Mouse (Mus musculus) lung, postnatal 4 days (tissue): ENCODE results near the gene Gm17631.
"Not testable (repeated sequence)": the region's sequence is repeated elsewhere in the genome, so short reads cannot be mapped to it uniquely, and the experiment has no call there.

Experiments used
- DNase-seq, 2 experiments: peaks; one replicate each; pipeline ENCODE4 v3.0.0; 2021

Gene Gm17631

DNA sequence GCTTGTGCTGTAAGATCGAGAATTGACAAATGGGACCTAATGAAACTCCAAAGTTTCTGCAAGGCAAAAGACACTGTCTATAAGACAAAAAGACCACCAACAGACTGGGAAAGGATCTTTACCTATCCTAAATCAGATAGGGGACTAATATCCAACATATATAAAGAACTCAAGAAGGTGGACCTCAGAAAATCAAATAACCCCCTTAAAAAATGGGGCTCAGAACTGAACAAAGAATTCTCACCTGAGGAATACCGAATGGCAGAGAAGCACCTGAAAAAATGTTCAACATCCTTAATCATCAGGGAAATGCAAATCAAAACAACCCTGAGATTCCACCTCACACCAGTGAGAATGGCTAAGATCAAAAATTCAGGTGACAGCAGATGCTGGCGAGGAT, at the start of gene Gm17631:
Gene Gm17631 (plus strand): TSS at position 301 of the 400 bp plus-strand sequence.
- DNase-seq = not testable (repeated sequence)

DNA sequence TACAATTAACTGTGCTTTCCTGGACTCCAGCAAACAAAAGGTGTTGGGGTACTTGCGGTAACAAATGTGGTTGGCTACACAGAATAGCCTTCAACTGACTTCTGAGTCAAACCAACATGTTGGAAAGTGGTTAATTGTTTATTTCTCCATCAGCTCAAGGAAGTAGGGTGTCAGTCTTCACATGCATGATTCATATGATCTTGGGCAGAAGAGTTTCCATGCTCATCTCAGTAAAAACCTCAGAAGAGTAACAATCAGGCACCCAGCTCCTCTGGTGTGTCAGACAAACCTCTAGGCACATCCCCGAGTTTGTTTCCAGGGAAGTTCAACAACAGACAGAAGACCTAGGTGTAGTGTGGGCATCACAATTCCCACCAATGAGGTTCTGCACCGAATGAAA, 44.7 kb upstream of the Gm17631 start:
- DNase-seq = no peak

DNA sequence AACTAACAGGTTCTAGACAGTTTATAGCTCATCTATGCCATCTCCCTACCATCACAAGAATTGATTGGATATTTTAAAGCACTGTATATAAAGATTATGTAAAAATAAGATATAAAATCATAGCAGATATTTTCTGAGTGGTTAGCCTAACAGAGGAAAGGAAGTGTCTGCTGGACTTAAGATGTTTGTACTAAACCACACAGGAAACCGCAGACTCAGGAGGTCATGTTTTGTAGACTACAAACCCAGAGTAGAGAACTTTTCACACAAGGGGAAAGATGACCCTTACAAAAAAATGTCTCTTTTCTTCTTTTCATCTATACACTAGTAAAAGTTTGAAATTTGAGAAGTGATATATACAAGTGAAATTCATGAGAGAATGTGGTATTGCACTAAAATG, 38.4 kb upstream of the Gm17631 start:
- DNase-seq = no peak

DNA sequence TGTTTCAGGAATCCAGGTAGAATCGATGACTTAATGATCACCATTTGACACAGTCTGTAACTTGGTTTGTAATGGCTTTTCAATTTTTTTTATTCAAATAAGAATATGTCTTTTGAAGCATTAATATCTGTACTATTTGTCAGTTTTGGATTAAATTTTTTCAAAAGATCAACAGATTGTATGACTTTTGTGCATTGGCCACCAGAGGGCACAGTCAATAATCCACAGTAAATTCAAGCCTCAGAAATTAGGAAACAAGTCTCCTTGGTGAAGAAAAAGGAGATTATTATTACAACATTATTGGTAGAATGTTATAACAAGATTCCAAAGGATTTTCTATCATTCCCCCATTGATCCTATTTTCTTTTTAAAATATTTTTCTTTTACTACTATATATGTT, 36.9 kb upstream of the Gm17631 start:
- DNase-seq = no peak

DNA sequence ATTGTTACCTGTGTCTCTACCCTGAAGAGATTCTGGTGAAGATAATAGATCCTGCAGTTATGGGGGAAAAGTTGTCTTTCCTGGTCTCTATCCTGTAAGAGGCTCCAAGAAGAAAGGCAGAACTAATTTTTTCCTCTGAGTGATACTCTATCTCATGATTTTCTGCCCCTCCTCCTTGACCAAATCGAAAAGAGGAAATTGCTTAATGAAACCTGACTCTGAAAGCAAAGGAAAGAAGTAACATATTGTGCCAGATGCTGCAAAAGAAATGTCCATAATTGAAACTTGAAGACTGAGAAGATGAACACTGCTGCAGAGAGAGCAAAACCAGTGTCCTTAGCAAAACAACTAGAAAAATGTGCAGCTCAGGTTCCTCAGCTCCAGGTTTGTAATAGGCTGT, 14.1 kb downstream of the Gm17631 start, which contains the start of gene Klra17:
Gene Klra17 (minus strand): TSS at position 124 of the 400 bp plus-strand sequence.
- no peak for DNase-seq

DNA sequence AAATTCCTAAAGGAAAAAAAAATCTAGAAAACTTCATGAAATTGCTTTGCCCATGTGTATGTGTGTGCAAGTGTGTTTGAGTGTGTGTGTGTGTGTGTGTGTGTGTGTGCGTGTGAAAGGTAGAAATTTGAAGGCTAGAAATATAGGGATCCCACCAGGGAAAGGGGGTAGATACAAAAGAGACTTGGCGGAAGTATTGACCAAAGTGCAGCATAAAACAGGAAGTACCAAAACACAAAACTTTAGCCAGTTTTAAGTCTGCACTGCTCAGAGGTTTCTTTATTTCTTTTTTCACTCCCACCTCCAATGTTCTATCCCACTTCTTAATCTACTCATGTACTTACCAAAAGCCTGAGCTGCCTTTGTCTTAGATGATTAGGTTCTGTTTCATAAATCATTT, 20.1 kb downstream of the Gm17631 start:
- DNase-seq = no peak
